Mouse (Mus musculus): Measurements from ENCODE around the gene Polr3c. TPM values are rescaled to one million over a fixed set of nuclear protein-coding genes. Genes with fewer than 3 reads are reported as not detected.

Gene Polr3c
- total RNA-seq, 1 experiment: 22.2 TPM

DNA sequence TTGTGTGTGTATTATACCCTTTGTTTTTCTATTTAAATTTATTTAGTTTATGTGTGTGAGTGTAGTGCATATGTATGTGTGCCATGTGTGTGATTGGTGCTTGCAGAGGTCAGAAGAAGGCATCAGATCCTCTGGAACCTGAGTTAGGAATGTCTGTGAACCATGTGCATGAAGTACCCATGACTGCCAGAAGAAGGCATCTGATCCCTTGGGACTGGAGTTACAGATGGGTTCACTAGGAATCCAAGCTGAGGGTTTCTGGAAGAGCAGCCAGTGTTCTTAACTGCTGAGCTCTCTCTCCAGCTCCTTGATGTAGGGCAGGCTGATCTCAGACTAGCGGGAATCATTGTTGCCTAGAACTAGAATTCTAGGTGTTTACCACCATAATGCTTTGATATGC lies 10.6 kb upstream of the Polr3c start:
- TF ChIP-seq ZC3H11A (IDR thresholded peaks at IDR 0.05; ENCODE audit: borderline replicate concordance, low read depth, low read length) (no peak), MAFK (IDR thresholded peaks at IDR 0.05; ENCODE audit: insufficient read depth, low read depth, low read length) (no peak), HCFC1 (IDR thresholded peaks at IDR 0.05; ENCODE audit: borderline replicate concordance, insufficient read depth, low read length) (no peak), CHD2 (IDR thresholded peaks at IDR 0.05; ENCODE audit: low read depth, low read length) (no peak), ZNF384 (IDR thresholded peaks at IDR 0.05; ENCODE audit: low read depth, low read length) (no peak)

DNA sequence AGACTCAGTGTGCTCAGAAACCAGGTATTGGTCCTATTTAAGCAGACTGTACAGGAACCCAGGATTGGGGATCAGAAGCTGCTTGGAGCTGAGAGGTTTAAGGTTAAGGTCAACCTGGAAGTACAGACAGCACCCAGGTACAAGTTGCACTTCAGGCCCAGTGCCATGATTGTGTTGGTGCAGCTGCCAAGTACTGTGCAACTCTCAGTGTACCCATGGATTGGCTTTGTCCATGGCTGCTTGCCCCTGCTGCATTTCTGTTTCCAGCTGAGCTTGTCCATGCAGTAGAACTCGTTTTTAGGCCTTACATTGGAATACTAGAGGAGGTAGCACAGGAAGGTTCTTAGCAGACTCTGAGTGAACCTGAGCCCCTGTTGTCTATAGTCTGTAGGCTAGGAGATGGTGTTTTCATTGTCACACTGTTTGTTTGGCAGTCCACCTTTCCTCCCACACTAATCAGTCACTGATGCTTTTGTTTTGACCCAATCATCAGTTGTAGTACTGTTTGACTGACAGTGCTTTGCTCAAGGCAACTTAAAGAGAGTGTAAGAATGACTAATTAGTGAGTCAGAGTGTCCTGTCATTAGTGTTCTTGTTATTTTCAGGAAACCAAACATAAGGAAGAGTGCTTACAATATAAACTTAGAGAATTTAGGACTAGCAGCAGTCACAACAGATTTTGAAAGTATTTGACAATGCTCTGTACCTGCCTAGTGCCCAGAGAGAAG lies 9.7 kb upstream of the Polr3c start:
- H3K27ac ChIP-seq (ENCODE audit: insufficient read depth, low read depth, low read length, poor library complexity, severe bottlenecking): no peak overlapping the region
- no peaks in the 10 kb centered on the region for H3K36me3 ChIP-seq (ENCODE audit: control insufficient read depth, insufficient read depth, low read length, poor library complexity, severe bottlenecking)
- in situ Hi-C loops (cut with MboI; ENCODE audit: low sequenced_read_pairs in 2 of 2, unreplicated experiment in 2 of 2): no loop called here
- TF ChIP-seq ZC3H11A (IDR thresholded peaks at IDR 0.05; ENCODE audit: borderline replicate concordance, low read depth, low read length) (no peak), CHD2 (IDR thresholded peaks at IDR 0.05; ENCODE audit: low read depth, low read length) (no peak), ZNF384 (IDR thresholded peaks at IDR 0.05; ENCODE audit: low read depth, low read length) (no peak), HCFC1 (IDR thresholded peaks at IDR 0.05; ENCODE audit: borderline replicate concordance, insufficient read depth, low read length) (no peak), MAFK (IDR thresholded peaks at IDR 0.05; ENCODE audit: insufficient read depth, low read depth, low read length) (no peak)
- H3K9me3 ChIP-seq (ENCODE audit: control insufficient read depth, insufficient read depth, low read depth, low read length): no peaks in the 10 kb centered on the region
- peaks cover 0 to 8% of the 10 kb centered on the region in 2 experiments; a peak in 2 of 4 replicates for H3K4me1 ChIP-seq (ENCODE audit: control insufficient read depth in 2 of 2, insufficient read depth in 2 of 2, low read length in 2 of 2, poor library complexity in 1 of 2)
- no peak for DNase-seq (ENCODE audit: low read depth, low spot score)
- H3K4me3 ChIP-seq (ENCODE audit: insufficient read depth in 1 of 2, low read depth in 1 of 2, low read length in 2 of 2, poor library complexity in 1 of 2, severe bottlenecking in 1 of 2): no peak overlapping the region
- no peak overlapping the region for H3K9ac ChIP-seq (ENCODE audit: insufficient read depth, low read depth, low read length, poor library complexity, severe bottlenecking)

More for the DNA sequence above, 10.6 kb upstream of the Polr3c start:
- no peak overlapping the region for H3K9ac ChIP-seq (ENCODE audit: insufficient read depth, low read depth, low read length, poor library complexity, severe bottlenecking)
- no peaks in the 10 kb centered on the region for H3K9me3 ChIP-seq (ENCODE audit: control insufficient read depth, insufficient read depth, low read depth, low read length)
- H3K4me3 ChIP-seq (ENCODE audit: insufficient read depth in 1 of 2, low read depth in 1 of 2, low read length in 2 of 2, poor library complexity in 1 of 2, severe bottlenecking in 1 of 2): no peak overlapping the region
- H3K27ac ChIP-seq (ENCODE audit: insufficient read depth, low read depth, low read length, poor library complexity, severe bottlenecking): no peak overlapping the region
- H3K36me3 ChIP-seq (ENCODE audit: control insufficient read depth, insufficient read depth, low read length, poor library complexity, severe bottlenecking): no peaks in the 10 kb centered on the region
- DNase-seq (ENCODE audit: low read depth, low spot score): no peak
- in situ Hi-C loops (cut with MboI; ENCODE audit: low sequenced_read_pairs in 2 of 2, unreplicated experiment in 2 of 2): no loop called here
- H3K4me1 ChIP-seq (ENCODE audit: control insufficient read depth in 2 of 2, insufficient read depth in 2 of 2, low read length in 2 of 2, poor library complexity in 1 of 2): peaks cover 0 to 8% of the 10 kb centered on the region in 2 experiments; a peak in 2 of 4 replicates

DNA sequence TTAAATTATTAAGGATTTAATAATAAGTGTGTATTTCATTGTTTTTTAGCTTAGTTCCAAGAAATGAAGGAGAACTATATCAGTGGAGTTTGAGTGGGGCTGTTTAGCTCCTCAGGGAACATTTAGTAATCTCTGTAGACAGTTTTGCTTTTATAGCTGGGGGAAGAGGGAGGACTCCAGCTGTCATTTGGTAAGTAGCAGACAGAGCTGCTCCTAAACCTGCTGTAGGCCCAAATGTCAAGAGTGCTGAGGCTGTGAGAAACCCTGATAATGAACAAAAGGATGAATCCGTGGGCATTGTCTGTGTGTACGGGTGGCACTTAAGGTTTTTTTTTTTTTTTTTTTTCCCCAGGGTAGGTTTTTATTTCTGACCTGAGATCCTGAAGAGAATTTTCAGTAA lies 7.8 kb upstream of the Polr3c start:
- Histone ChIP-seq H3K27ac (ENCODE audit: insufficient read depth, low read depth, low read length, poor library complexity, severe bottlenecking) (no peak overlapping the region), H3K9ac (ENCODE audit: insufficient read depth, low read depth, low read length, poor library complexity, severe bottlenecking) (no peak overlapping the region), H3K36me3 (ENCODE audit: control insufficient read depth, insufficient read depth, low read length, poor library complexity, severe bottlenecking) (no peaks in the 10 kb centered on the region), H3K4me3 (ENCODE audit: insufficient read depth in 1 of 2, low read depth in 1 of 2, low read length in 2 of 2, poor library complexity in 1 of 2, severe bottlenecking in 1 of 2) (no peak overlapping the region), H3K9me3 (ENCODE audit: control insufficient read depth, insufficient read depth, low read depth, low read length) (no peaks in the 10 kb centered on the region), H3K4me1 (ENCODE audit: control insufficient read depth in 2 of 2, insufficient read depth in 2 of 2, low read length in 2 of 2, poor library complexity in 1 of 2) (peaks cover 2 to 8% of the 10 kb centered on the region in 2 experiments; a peak in 3 of 4 replicates)
- no peak for TF ChIP-seq ZNF384 (IDR thresholded peaks at IDR 0.05; ENCODE audit: low read depth, low read length)
- TF ChIP-seq ZC3H11A (IDR thresholded peaks at IDR 0.05; ENCODE audit: borderline replicate concordance, low read depth, low read length): no peak
- TF ChIP-seq HCFC1 (IDR thresholded peaks at IDR 0.05; ENCODE audit: borderline replicate concordance, insufficient read depth, low read length): no peak
- no peak for TF ChIP-seq MAFK (IDR thresholded peaks at IDR 0.05; ENCODE audit: insufficient read depth, low read depth, low read length)
- TF ChIP-seq CHD2 (IDR thresholded peaks at IDR 0.05; ENCODE audit: low read depth, low read length): no peak
- in situ Hi-C loops (cut with MboI; ENCODE audit: low sequenced_read_pairs in 2 of 2, unreplicated experiment in 2 of 2): no loop called here
- DNase-seq (ENCODE audit: low read depth, low spot score): no peak

DNA sequence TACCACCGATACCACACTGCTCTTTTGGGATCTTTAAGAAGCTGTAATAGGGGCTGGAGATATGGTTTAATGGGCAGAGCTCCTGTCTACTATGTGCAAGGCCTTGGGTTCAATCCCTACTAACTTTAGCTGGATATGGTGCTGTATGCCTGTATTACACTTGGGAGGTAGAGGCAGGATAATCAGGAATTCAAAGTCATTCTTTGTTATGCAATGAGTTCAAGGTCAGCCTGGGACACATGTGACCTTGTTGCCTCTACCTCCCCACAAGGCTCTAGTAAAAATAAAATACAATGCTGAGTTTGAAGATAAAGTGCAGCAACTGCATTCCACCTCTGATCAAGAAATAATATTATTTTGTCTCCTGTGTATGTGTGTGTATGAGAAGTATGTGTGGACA lies 6.6 kb upstream of the Polr3c start:
- DNase-seq (ENCODE audit: low read depth, low spot score): no peak
- no peak for TF ChIP-seq MAFK (IDR thresholded peaks at IDR 0.05; ENCODE audit: insufficient read depth, low read depth, low read length)
- in situ Hi-C loops (cut with MboI; ENCODE audit: low sequenced_read_pairs in 2 of 2, unreplicated experiment in 2 of 2): no loop called here
- Histone ChIP-seq H3K9me3 (ENCODE audit: control insufficient read depth, insufficient read depth, low read depth, low read length) (no peaks in the 10 kb centered on the region), H3K9ac (ENCODE audit: insufficient read depth, low read depth, low read length, poor library complexity, severe bottlenecking) (no peak overlapping the region), H3K36me3 (ENCODE audit: control insufficient read depth, insufficient read depth, low read length, poor library complexity, severe bottlenecking) (no peaks in the 10 kb centered on the region), H3K27ac (ENCODE audit: insufficient read depth, low read depth, low read length, poor library complexity, severe bottlenecking) (no peak overlapping the region), H3K4me3 (ENCODE audit: insufficient read depth in 1 of 2, low read depth in 1 of 2, low read length in 2 of 2, poor library complexity in 1 of 2, severe bottlenecking in 1 of 2) (no peak overlapping the region), H3K4me1 (ENCODE audit: control insufficient read depth in 2 of 2, insufficient read depth in 2 of 2, low read length in 2 of 2, poor library complexity in 1 of 2) (peaks cover 2 to 8% of the 10 kb centered on the region in 2 experiments; a peak in 3 of 4 replicates)

Data from ES-E14 (cell line).